Mouse (Mus musculus) left cerebral cortex, adult 9 months (tissue): ENCODE results near the gene Faiml.

ENCODE experiments used
- DNase-seq, 2 experiments: peaks; one replicate each; pipeline ENCODE4 v3.0.0; 2022; ENCODE audit warnings: low spot score in 2 of 2

The Faiml gene

GRCm38 (mm10) chr9:99180272-99180671 lies 56.8 kb downstream of the Faiml start:
- DNase-seq: no peak
